Mouse (Mus musculus) large intestine, adult 2 months (tissue): Measurements from ENCODE around the gene Polk. TPM values are rescaled to one million over a fixed set of nuclear protein-coding genes. Genes with fewer than 3 reads are reported as not detected.

Source experiments
- DNase-seq: peaks from one replicate; pipeline ENCODE4 v3.0.0-alpha.2; 2012; ENCODE audit warnings: low read depth, low spot score
- WGBS: fragments of 180-500 bp; shearing (Covaris S2); methylation state at CpG from one replicate; pipeline ENCODE4 v1.1.7; 2018; 5-methylcytosine and 5-hydroxymethylcytosine counted together
- polyA plus RNA-seq: library from polyadenylated mRNA; depleted of rRNA; stranded (reverse); fragments of >200 nt; gene quantifications from 2 replicates; pipeline ENCODE4 v1.2.3, GENCODE M21; 2012; rRNA removed

The Polk gene
- polyA plus RNA-seq, 1 experiment, result 1.0 TPM

GRCm38 (mm10) chr13:96431595-96432156 lies 110.7 kb downstream of the Polk start:
- WGBS, result 27% methylated on average over 12 of the region's 12 CpGs
- DNase-seq, result peak; percentile 94

Other genes starting within 250 kb of the Polk start
- gene Poc5, start 154.3 kb downstream of the Polk start, polyA plus RNA-seq, result 3.9 and 4.3 TPM in 2 replicates
- 0.11 and 0.25 TPM in 2 replicates for gene Ankdd1b, start 71.4 kb downstream of the Polk start, polyA plus RNA-seq
- not detected in 2 replicates for gene Gm17622, start 51.8 kb downstream of the Polk start, polyA plus RNA-seq
- 5.4 and 15.0 TPM in 2 replicates for gene Col4a3bp, start within 50 bp of the Polk start, polyA plus RNA-seq
- gene Hmgcr, start 128.4 kb upstream of the Polk start, polyA plus RNA-seq, result 26.5 and 34.1 TPM in 2 replicates
- not detected in 2 replicates for gene Ankrd31, start 205.7 kb upstream of the Polk start, polyA plus RNA-seq